Mouse (Mus musculus) megakaryocyte, embryonic 14.5 days (primary cell): ENCODE measurements around the gene Cfap44.

Experiments
- FLI1 ChIP-seq: IDR thresholded peaks from 2 replicates; pipeline ENCODE4 v1.6.1; 2012; ENCODE audit warnings: low read length, inconsistent platforms, mixed read lengths
- GATA1 ChIP-seq: IDR thresholded peaks from 3 replicates; pipeline ENCODE4 v1.6.1; 2012; ENCODE audit warnings: mixed read lengths, low read length, inconsistent platforms, borderline replicate concordance

DNA sequence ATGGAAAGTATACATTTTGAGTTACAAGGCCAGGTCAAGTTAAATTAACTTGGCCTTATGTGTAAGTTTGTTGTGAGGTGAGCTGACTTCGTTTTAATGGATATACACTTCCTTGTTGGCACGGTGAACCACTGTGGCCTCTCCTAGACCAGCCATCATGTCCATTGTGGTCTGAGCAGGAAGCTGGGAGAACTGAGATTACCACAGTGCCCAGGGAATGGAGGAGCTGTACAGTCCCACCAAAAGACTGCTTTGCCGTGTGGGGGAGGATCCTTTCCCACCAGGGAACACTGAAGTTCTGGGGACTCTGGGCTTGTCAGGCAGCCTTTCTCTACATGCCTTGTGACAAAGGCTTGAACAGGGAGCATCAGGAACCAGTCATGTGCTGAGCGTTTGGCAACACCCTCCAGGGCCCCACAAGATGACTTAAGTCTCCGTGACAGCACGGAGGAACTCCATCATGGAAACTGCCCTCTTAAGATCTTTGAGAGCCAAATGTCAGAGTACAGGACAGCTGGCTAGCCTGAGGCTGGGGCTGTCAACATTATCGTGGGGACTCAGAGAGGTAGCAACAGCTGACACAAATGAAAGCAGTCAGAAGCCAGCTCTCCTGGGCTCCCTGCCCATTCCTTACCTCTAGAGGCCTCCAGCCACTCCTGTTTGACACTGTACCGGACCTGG lies 108.4 kb downstream of the Cfap44 start:
- TF ChIP-seq GATA1: no peak
- no peak for TF ChIP-seq FLI1
